Mouse (Mus musculus): ENCODE results near the gene Baz2b. TPM values are rescaled to one million over a fixed set of nuclear protein-coding genes. Genes with fewer than 3 reads are reported as not detected.

The Baz2b gene
- total and polyA plus RNA-seq, 2 experiments from 2014 or later, result 72.3 to 89.3 TPM

DNA sequence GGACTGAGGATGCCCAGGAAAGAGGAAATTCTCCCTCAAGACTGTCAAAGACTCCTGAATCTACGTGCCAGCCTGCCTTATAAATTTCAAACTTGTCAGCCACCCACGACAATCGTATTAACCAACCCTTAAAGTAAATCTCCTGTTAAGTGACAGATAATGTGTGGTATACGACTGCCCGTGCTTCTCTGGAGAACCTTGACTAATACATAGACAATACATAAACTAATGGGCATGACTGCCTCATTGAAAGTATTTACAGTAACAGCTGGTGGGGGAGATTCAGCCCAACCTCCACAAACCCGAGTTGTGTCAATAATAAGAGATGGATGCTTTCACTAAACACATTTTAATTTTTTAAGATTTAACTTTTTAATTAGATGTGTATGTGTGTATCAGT is 3.8 kb downstream of the Baz2b start:
- H3K27ac ChIP-seq (ENCODE audit: low read depth, low read length), result no peak overlapping the region
- DNase-seq (ENCODE audit: low spot score), result no peak
- 39% methylated on average over 6 of the region's 6 CpGs for WGBS
- no peak overlapping the region for H3K4me3 ChIP-seq (ENCODE audit: low read depth, low read length)
- no peaks in the 10 kb centered on the region for H3K27me3 ChIP-seq (ENCODE audit: insufficient read depth, low read length)
- no peaks in the 10 kb centered on the region for H3K9me3 ChIP-seq (ENCODE audit: low read length)
- TF ChIP-seq CTCF (IDR thresholded peaks at IDR 0.05), result no peak
- ATAC-seq (ENCODE audit: low FRiP score), result no peak
- H3K36me3 ChIP-seq (ENCODE audit: insufficient read depth, low read length), result peaks cover 4% of the 10 kb centered on the region; the same call in 1 of the 2 replicates
- no peaks in the 10 kb centered on the region for H3K4me1 ChIP-seq (ENCODE audit: insufficient read depth, low read length)
- no peak overlapping the region for H3K9ac ChIP-seq (replicated peaks; ENCODE audit: low read length, poor library complexity, severe bottlenecking)
- no peak overlapping the region for H3K4me2 ChIP-seq (ENCODE audit: low read depth, low read length, poor library complexity, severe bottlenecking)

GRCm38 (mm10) chr2:60204162-60204561 is 5.5 kb downstream of the Baz2b start:
- Histone ChIP-seq H3K27ac (ENCODE audit: low read depth, low read length) (no peak overlapping the region), H3K4me1 (ENCODE audit: insufficient read depth, low read length) (no peaks in the 10 kb centered on the region), H3K9ac (replicated peaks; ENCODE audit: low read length, poor library complexity, severe bottlenecking) (no peak overlapping the region), H3K9me3 (ENCODE audit: low read length) (no peaks in the 10 kb centered on the region), H3K36me3 (ENCODE audit: insufficient read depth, low read length) (peaks cover 4% of the 10 kb centered on the region; the same call in 1 of the 2 replicates), H3K27me3 (ENCODE audit: insufficient read depth, low read length) (no peaks in the 10 kb centered on the region), H3K4me2 (ENCODE audit: low read depth, low read length, poor library complexity, severe bottlenecking) (no peak overlapping the region), H3K4me3 (ENCODE audit: low read depth, low read length) (no peak overlapping the region)
- ATAC-seq (ENCODE audit: low FRiP score), result no peak
- 91% methylated on average over 6 of the region's 6 CpGs for WGBS
- DNase-seq (ENCODE audit: low spot score), result no peak
- no peak for TF ChIP-seq CTCF (IDR thresholded peaks at IDR 0.05)

- Histone ChIP-seq H3K27ac (ENCODE audit: low read depth, low read length) (no peak overlapping the region), H3K4me3 (ENCODE audit: low read depth, low read length) (no peak overlapping the region), H3K9ac (replicated peaks; ENCODE audit: low read length, poor library complexity, severe bottlenecking) (no peak overlapping the region), H3K9me3 (ENCODE audit: low read length) (no peaks in the 10 kb centered on the region), H3K27me3 (ENCODE audit: insufficient read depth, low read length) (no peaks in the 10 kb centered on the region), H3K4me2 (ENCODE audit: low read depth, low read length, poor library complexity, severe bottlenecking) (no peak overlapping the region), H3K36me3 (ENCODE audit: insufficient read depth, low read length) (peaks cover 4% of the 10 kb centered on the region; the same call in 1 of the 2 replicates), H3K4me1 (ENCODE audit: insufficient read depth, low read length) (no peaks in the 10 kb centered on the region)
- no peak for TF ChIP-seq CTCF (IDR thresholded peaks at IDR 0.05)
- DNase-seq (ENCODE audit: low spot score), result no peak
- no peak for ATAC-seq (ENCODE audit: low FRiP score)
- WGBS, result 95% methylated on average over 4 of the region's 4 CpGs
Observed at GRCm38 (mm10) chr2:60203733-60204132, 5.9 kb downstream of the Baz2b start.

DNA sequence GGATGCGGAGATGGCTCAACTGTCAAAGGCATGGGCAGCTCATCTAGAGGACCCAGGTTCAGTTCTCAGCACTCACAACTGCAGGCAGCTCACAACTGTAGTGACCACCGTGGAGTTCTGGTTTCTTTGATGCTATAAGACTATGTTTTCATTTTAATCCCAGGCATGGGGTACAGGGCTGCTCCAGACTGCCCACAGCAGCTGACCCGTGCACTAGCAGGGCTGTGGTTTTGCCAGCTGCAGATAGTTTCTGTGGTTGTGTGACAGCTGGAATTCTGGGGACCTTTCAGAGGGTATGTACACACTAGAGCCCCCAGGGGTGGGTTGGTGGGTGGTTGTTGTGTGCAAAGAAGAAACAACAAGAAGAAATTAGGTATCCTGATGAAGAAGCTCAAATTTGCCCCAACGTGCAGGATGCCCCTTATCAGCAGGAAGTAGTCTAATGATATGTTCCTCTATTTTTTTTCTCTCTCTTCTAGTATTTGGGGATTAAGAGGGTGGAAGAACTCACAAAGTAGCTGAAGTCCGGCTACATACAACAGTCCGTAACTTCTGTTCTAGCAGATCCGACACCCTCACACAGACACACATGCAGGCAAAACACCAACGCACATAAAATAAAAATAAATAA is 6.6 kb downstream of the Baz2b start:
- DNase-seq (ENCODE audit: low spot score), result no peak
- Histone ChIP-seq H3K4me3 (ENCODE audit: low read depth, low read length) (no peak overlapping the region), H3K9me3 (ENCODE audit: low read length) (no peaks in the 10 kb centered on the region), H3K9ac (replicated peaks; ENCODE audit: low read length, poor library complexity, severe bottlenecking) (no peak overlapping the region), H3K27ac (ENCODE audit: low read depth, low read length) (no peak overlapping the region), H3K27me3 (ENCODE audit: insufficient read depth, low read length) (no peaks in the 10 kb centered on the region), H3K36me3 (ENCODE audit: insufficient read depth, low read length) (peaks cover 4% of the 10 kb centered on the region; the same call in 1 of the 2 replicates), H3K4me2 (ENCODE audit: low read depth, low read length, poor library complexity, severe bottlenecking) (no peak overlapping the region), H3K4me1 (ENCODE audit: insufficient read depth, low read length) (no peaks in the 10 kb centered on the region)
- ATAC-seq (ENCODE audit: low FRiP score), result no peak
- WGBS, result 87% methylated on average over 8 of the region's 8 CpGs
- TF ChIP-seq CTCF (IDR thresholded peaks at IDR 0.05), result no peak

DNA sequence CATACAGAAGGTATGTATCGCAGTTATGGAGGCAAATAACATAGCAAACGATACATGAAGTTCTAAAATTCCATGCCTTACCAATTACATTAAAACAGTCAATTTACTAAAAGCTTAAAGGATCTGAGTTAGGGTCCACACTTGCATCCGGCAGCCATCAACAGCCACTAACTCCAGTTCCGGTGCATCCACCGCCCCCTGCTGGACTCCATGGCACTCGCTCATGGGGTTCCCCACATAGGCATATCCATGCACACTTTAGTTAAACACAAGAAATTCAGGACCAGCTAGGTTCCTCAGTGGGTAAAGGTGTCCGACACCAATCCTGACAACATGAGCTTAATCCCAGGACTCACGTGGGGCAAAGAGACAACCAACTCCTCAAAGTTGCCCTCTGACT is 9.0 kb downstream of the Baz2b start:
- Histone ChIP-seq H3K4me1 (ENCODE audit: insufficient read depth, low read length) (no peaks in the 10 kb centered on the region), H3K4me2 (ENCODE audit: low read depth, low read length, poor library complexity, severe bottlenecking) (no peak overlapping the region), H3K27me3 (ENCODE audit: insufficient read depth, low read length) (no peaks in the 10 kb centered on the region), H3K27ac (ENCODE audit: low read depth, low read length) (no peak overlapping the region), H3K9ac (replicated peaks; ENCODE audit: low read length, poor library complexity, severe bottlenecking) (no peak overlapping the region), H3K36me3 (ENCODE audit: insufficient read depth, low read length) (peaks cover 4% of the 10 kb centered on the region; the same call in 1 of the 2 replicates), H3K9me3 (ENCODE audit: low read length) (no peaks in the 10 kb centered on the region), H3K4me3 (ENCODE audit: low read depth, low read length) (no peak overlapping the region)
- 56% methylated on average over 8 of the region's 8 CpGs for WGBS
- DNase-seq (ENCODE audit: low spot score) (peak; percentile 22), ATAC-seq (ENCODE audit: low FRiP score) (no peak)
- peak; percentile 66 for TF ChIP-seq CTCF (IDR thresholded peaks at IDR 0.05)

GRCm38 (mm10) chr2:60200051-60200562 is 9.5 kb downstream of the Baz2b start:
- Histone ChIP-seq H3K4me1 (ENCODE audit: insufficient read depth, low read length) (no peaks in the 10 kb centered on the region), H3K4me2 (ENCODE audit: low read depth, low read length, poor library complexity, severe bottlenecking) (no peak overlapping the region), H3K4me3 (ENCODE audit: low read depth, low read length) (no peak overlapping the region), H3K27ac (ENCODE audit: low read depth, low read length) (no peak overlapping the region), H3K36me3 (ENCODE audit: insufficient read depth, low read length) (peaks cover 4% of the 10 kb centered on the region; the same call in 1 of the 2 replicates), H3K27me3 (ENCODE audit: insufficient read depth, low read length) (no peaks in the 10 kb centered on the region), H3K9ac (replicated peaks; ENCODE audit: low read length, poor library complexity, severe bottlenecking) (no peak overlapping the region), H3K9me3 (ENCODE audit: low read length) (no peaks in the 10 kb centered on the region)
- no peak for DNase-seq (ENCODE audit: low spot score)
- no peak for TF ChIP-seq CTCF (IDR thresholded peaks at IDR 0.05)
- no peak for ATAC-seq (ENCODE audit: low FRiP score)
- 98% methylated on average over 5 of the region's 5 CpGs for WGBS
